Mouse (Mus musculus): ENCODE results near the gene Ric3.

DNA sequence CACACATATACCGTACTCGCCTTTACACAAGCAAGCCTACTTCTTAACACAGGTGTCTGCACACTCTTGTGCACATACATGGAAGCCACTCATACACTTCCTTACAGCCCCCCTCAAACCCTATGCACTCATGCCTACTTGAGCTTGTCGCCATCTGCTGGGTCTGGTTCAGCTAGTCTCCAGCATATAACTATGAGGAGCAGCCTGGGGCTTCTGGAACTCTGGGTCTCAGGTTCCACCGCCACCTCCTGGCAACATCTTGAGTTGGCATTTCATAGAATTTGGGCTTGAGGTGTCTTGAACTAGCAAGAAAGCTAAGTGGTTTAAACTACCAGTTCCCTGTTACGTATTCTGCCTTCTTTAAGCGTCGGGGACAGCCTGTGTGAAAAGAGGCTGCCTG lies 63.9 kb downstream of the Ric3 start:
- no peak; the same call in 1 of the 2 replicates for TF ChIP-seq CTCF (IDR thresholded peaks at IDR 0.05; ENCODE audit: low read depth)
- no peak for TF ChIP-seq EP300 (optimal IDR thresholded peaks at IDR 0.05)
